Mouse (Mus musculus): ENCODE measurements around the gene Dnajb12.

DNA sequence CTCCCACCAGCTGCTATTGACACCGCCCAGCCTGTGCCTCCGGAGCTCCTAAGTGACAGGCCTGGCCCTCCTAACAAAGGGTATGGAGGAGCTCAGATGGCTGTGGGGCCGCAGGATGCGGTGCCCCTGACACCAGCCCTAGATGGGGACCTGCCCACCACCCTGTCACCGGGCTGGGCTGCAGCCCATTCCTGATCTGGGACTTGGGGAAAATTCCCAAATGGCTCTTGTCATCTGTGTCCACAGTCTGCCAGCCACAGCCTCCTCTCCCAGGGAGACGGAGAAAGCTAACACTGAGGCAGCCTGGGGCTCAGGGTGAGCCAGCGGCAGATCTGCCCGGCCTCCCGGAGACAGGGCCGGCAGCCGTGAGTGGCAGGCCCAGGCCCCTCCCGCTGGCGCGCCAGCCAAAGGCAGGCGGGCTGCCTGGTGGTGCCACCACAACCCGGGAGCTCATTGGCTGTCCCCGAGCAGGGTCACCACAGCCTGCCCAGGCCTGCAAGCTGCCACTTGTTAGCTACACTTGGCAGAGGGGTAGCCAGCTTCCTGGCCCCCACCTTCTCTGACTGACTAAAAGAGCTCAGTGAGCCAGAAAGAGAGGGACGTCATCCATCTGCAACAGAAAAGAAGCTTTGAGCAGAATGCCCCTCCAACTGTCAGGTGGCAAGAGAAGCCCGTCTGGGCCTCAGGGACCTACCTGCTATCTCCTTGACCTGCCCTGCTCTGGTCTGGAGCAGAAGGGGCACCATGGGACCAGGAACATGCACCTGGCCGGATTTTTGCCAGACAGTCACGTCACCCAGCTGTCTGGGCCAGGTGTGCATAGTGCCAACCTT lies 20.2 kb downstream of the Dnajb12 start:
- TF ChIP-seq CTCF (conservative IDR thresholded peaks at IDR 0.05; ENCODE audit: low read length) (no peak), NANOG (IDR thresholded peaks at IDR 0.05; ENCODE audit: borderline replicate concordance, low read length) (no peak), POU5F1 (IDR thresholded peaks at IDR 0.05; ENCODE audit: borderline replicate concordance, low read length) (no peak)
